In the genomic region with DNA sequence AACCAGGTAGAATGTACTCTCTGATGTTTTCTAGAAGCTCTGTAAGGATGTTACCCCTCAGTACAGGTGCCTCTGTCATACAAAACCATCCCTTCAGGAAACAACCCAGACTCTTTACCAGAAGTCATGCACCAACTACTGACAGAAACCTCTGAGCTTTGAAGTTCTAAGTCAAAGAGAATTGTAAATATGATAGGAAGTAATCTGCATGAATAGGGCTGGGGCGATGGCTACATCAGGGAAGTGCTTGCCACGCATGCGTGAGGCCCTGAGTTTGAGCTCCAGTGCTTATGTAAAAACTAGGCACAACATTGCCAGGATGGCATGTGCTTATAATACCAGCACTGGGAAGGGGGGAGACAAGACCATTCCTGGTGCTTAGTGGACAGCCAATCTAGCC, we compare ENCODE assay signal across 25 mouse cellular contexts. TPM values are rescaled to one million over a fixed set of nuclear protein-coding genes. Genes with fewer than 3 reads are reported as not detected.
DNase-seq lines count a peak whose midpoint lies in the region; ATAC-seq and TF ChIP-seq lines count a peak whose summit lies in the region.
"Had no signal": no experiment of that assay in that cellular context is flagged by ENCODE, and none has a peak within 500 bp of the region (broad histone marks: within the 10 kb centered on the region; RNA-seq: fewer than 3 reads in every experiment).

No protein-coding gene starts in this region.

- no peak overlapping the region for H3K4me2 ChIP-seq in hindbrain, embryonic 14.5 days (replicated peaks)
- H3K4me2 ChIP-seq: embryonic facial prominence, embryonic 13.5 days; heart, embryonic 12.5 days; hindbrain, embryonic 15.5 days; neural tube, embryonic 15.5 days had no signal

- no peak for ATAC-seq in megakaryocyte progenitor cell, adult 5-6 weeks (replicated peaks; ENCODE audit: poor library complexity)
- ATAC-seq in hindbrain, embryonic 14.5 days (ENCODE audit: low FRiP score) = no peak
- ATAC-seq: forebrain, embryonic 16.5 days; lung, postnatal 0 days had no signal

- WGBS in thymus, adult 2 months = 8% methylated on average over 3 of the region's 3 CpGs
- 89% methylated on average over 3 of the region's 3 CpGs for WGBS in hindbrain, embryonic 14.5 days

- H3K4me3 ChIP-seq in thymus, adult 2 months (ENCODE audit: control insufficient read depth, insufficient read depth, low read length) = no peak overlapping the region
- H3K4me3 ChIP-seq in hindbrain, embryonic 14.5 days (replicated peaks; ENCODE audit: low read length) = no peak overlapping the region
- H3K4me3 ChIP-seq: embryonic facial prominence, embryonic 13.5 days; heart, embryonic 12.5 days; hindbrain, embryonic 15.5 days; layer of hippocampus, adult 2 months; megakaryocyte, embryonic 14.5 days; myocyte; neural tube, embryonic 15.5 days had no signal

- peak; percentile 94 for DNase-seq in heart, adult 11 months
- no peak for DNase-seq in heart, postnatal 10 days
- peak; percentile 59 for DNase-seq in induced T-regulatory cell, adult 2 months (ENCODE audit: low read depth)
- peak; percentile 67 for DNase-seq in thymus, adult 2 months
- DNase-seq in gastrocnemius, postnatal 25 days = no peak
- no peak for DNase-seq in hindbrain, embryonic 14.5 days (ENCODE audit: low spot score)
- DNase-seq in gastrocnemius, adult 18-20 months (ENCODE audit: low spot score) = no peak
- DNase-seq: adrenal gland, adult 8-10 months; cerebellum, adult 9-11 months; kidney, adult 11 months; liver; midbrain, embryonic 14.5 days; right cerebral cortex, postnatal 14 days had no signal

- no peaks in the 10 kb centered on the region for H3K9me3 ChIP-seq in hindbrain, embryonic 14.5 days (ENCODE audit: control insufficient read depth, low read length)
- H3K9me3 ChIP-seq: embryonic facial prominence, embryonic 13.5 days; hindbrain, embryonic 15.5 days; neural tube, embryonic 15.5 days had no signal

- H3K4me1 ChIP-seq in thymus, adult 2 months (replicated peaks; ENCODE audit: control insufficient read depth, insufficient read depth, low read length) = peaks cover 9% of the 10 kb centered on the region
- H3K4me1 ChIP-seq in hindbrain, embryonic 14.5 days (replicated peaks; ENCODE audit: control insufficient read depth, insufficient read depth, low read length) = no peaks in the 10 kb centered on the region
- H3K4me1 ChIP-seq: heart, embryonic 12.5 days; hindbrain, embryonic 15.5 days; neural tube, embryonic 15.5 days had no signal

- H3K27ac ChIP-seq in thymus, adult 2 months (ENCODE audit: control insufficient read depth, insufficient read depth, low read length) = peak overlapping the region; percentile 58
- no peak overlapping the region for H3K27ac ChIP-seq in hindbrain, embryonic 14.5 days
- H3K27ac ChIP-seq: embryonic facial prominence, embryonic 13.5 days; hindbrain, embryonic 15.5 days; kidney, postnatal 0 days; layer of hippocampus, adult 2 months; neural tube, embryonic 15.5 days; stomach, postnatal 0 days had no signal

- no peak for TF ChIP-seq POLR2A in thymus, adult 2 months (IDR thresholded peaks at IDR 0.05; ENCODE audit: control insufficient read depth, extremely low read depth, insufficient read depth, low read length, poor library complexity)

- no peaks in the 10 kb centered on the region for H3K36me3 ChIP-seq in thymus, adult 2 months (ENCODE audit: control insufficient read depth, insufficient read depth, low read length)
- no peaks in the 10 kb centered on the region for H3K36me3 ChIP-seq in hindbrain, embryonic 14.5 days (replicated peaks; ENCODE audit: control insufficient read depth, insufficient read depth)
- H3K36me3 ChIP-seq: embryonic facial prominence, embryonic 13.5 days; heart, embryonic 12.5 days; hindbrain, embryonic 15.5 days; neural tube, embryonic 15.5 days had no signal

- no peak overlapping the region for H3K9ac ChIP-seq in hindbrain, embryonic 14.5 days
- H3K9ac ChIP-seq: embryonic facial prominence, embryonic 13.5 days; heart, embryonic 12.5 days; hindbrain, embryonic 15.5 days; neural tube, embryonic 15.5 days had no signal

- no peaks in the 10 kb centered on the region for H3K27me3 ChIP-seq in thymus, adult 2 months (ENCODE audit: control insufficient read depth, insufficient read depth, low read length)
- H3K27me3 ChIP-seq in hindbrain, embryonic 14.5 days (ENCODE audit: control insufficient read depth, insufficient read depth, low read length) = no peaks in the 10 kb centered on the region
- H3K27me3 ChIP-seq: embryonic facial prominence, embryonic 13.5 days; heart, embryonic 12.5 days; hindbrain, embryonic 15.5 days; neural tube, embryonic 15.5 days had no signal

- intact Hi-C loops in heart, postnatal 10 days (cut with DNase I) = no loop called here

- TF ChIP-seq CTCF in thymus, adult 2 months (IDR thresholded peaks at IDR 0.05; ENCODE audit: borderline replicate concordance, control insufficient read depth, extremely low read depth, insufficient read depth, low read length, poor library complexity) = no peak

RNA-seq across cellular contexts. Expression of a gene that starts 24.1 kb away (rescaled TPM):
- under 1 TPM in 1 of 2 experiments, not detected in 1; 0.07 TPM for total RNA-seq in heart, postnatal 10 days (2021)
- 3.4 and 3.5 TPM in 2 replicates for polyA plus RNA-seq in thymus, adult 2 months (2012; rRNA removed)
- total RNA-seq in gastrocnemius, postnatal 25 days (2021) = not detected
- 0.07 TPM in 1 of 2 replicates, not detected in the other for total RNA-seq in megakaryocyte progenitor cell, adult 5-6 weeks (2015)
- total RNA-seq in megakaryocyte progenitor cell, adult 5-6 weeks (2017) = 0.25 TPM in 1 of 2 replicates, not detected in the other
- polyA plus RNA-seq in hindbrain, embryonic 14.5 days (2014; fragmentation: Nextera tagmentation; extraction: Ambion mirVana) = not detected in 2 replicates
- not detected for total RNA-seq in gastrocnemius, adult 18-20 months (2021)
- polyA plus RNA-seq: forebrain, embryonic 16.5 days; kidney, postnatal 0 days; midbrain, embryonic 14.5 days had no signal

RNA-seq across cellular contexts. Expression of a gene that starts 25.4 kb away (rescaled TPM):
- total RNA-seq in heart, postnatal 10 days (2021) = 10 to 100 TPM; 25.8 to 31.8 TPM
- polyA plus RNA-seq in thymus, adult 2 months (2012; rRNA removed) = 10.5 and 13.2 TPM in 2 replicates
- total RNA-seq in gastrocnemius, postnatal 25 days (2021) = 10 to 100 TPM; 23.5 to 26.4 TPM
- 28.8 and 36.7 TPM in 2 replicates for total RNA-seq in megakaryocyte progenitor cell, adult 5-6 weeks (2015)
- 18.0 and 26.9 TPM in 2 replicates for total RNA-seq in megakaryocyte progenitor cell, adult 5-6 weeks (2017)
- 14.5 and 17.9 TPM in 2 replicates for polyA plus RNA-seq in hindbrain, embryonic 14.5 days (2014; fragmentation: Nextera tagmentation; extraction: Ambion mirVana)
- total RNA-seq in gastrocnemius, adult 18-20 months (2021) = 10 to 100 TPM; 37.0 to 39.0 TPM

RNA-seq across cellular contexts. Expression of a gene that starts 45.9 kb away (rescaled TPM):
- 10 to 100 TPM; 27.7 to 30.9 TPM for total RNA-seq in heart, postnatal 10 days (2021)
- 141 and 181 TPM in 2 replicates for polyA plus RNA-seq in thymus, adult 2 months (2012; rRNA removed)
- total RNA-seq in gastrocnemius, postnatal 25 days (2021) = 10 to 100 TPM; 14.7 to 16.1 TPM
- 138 and 148 TPM in 2 replicates for total RNA-seq in megakaryocyte progenitor cell, adult 5-6 weeks (2015)
- total RNA-seq in megakaryocyte progenitor cell, adult 5-6 weeks (2017) = 235 and 313 TPM in 2 replicates
- 38.1 and 41.8 TPM in 2 replicates for polyA plus RNA-seq in hindbrain, embryonic 14.5 days (2014; fragmentation: Nextera tagmentation; extraction: Ambion mirVana)
- total RNA-seq in gastrocnemius, adult 18-20 months (2021) = 10 to 100 TPM; 12.7 to 17.3 TPM

Comparison
In these comparisons a context has a peak if more than half of its experiments do, and no peak if none do; other contexts are left out.
1. DNase-seq: peak in heart, adult 11 months (single experiment), induced T-regulatory cell, adult 2 months (single experiment) and thymus, adult 2 months (single experiment); none in heart, postnatal 10 days (0 of 2), gastrocnemius, postnatal 25 days (single experiment), hindbrain, embryonic 14.5 days (single experiment) and gastrocnemius, adult 18-20 months (single experiment).
2. RNA of a gene that starts 45.9 kb away (total RNA-seq): 138 to 313 TPM in megakaryocyte progenitor cell, adult 5-6 weeks; 27.7 to 30.9 TPM in heart, postnatal 10 days, 12.7 to 17.3 TPM in gastrocnemius, adult 18-20 months and 14.7 to 16.1 TPM in gastrocnemius, postnatal 25 days; every median in the first group is over 4 times any median in the second.